Mouse (Mus musculus) liver, embryonic 14.5 days (tissue): ENCODE measurements around the gene Gm21812. TPM values are rescaled to one million over a fixed set of nuclear protein-coding genes. Genes with fewer than 3 reads are reported as not detected.
"Not testable (repeated sequence)": the region's sequence is repeated elsewhere in the genome, so short reads cannot be mapped to it uniquely, and the experiment has no call there.

ENCODE experiments used
- ATAC-seq: fragments of 200-750 bp; cut with Nextera tagmentation; 2 replicates; pipeline ENCODE4 v1.8.0; 2017; ENCODE audit warnings: moderate number of reproducible peaks, mild to moderate bottlenecking, moderate library complexity; ENCODE audit not compliant: insufficient read depth
- DNase-seq, 3 experiments: peaks; one replicate each; pipeline ENCODE4 v3.0.0-alpha.2; 2012 to 2013; ENCODE audit warnings: low read depth in 3 of 3, low spot score in 3 of 3
- H3K27ac ChIP-seq: fragments of 300-500 bp; sonication (generic); 2 replicates; pipeline ENCODE4 v1.5.1; 2014; ENCODE audit warnings: moderate library complexity, mild to moderate bottlenecking, control low read depth, inconsistent platforms
- H3K27me3 ChIP-seq: fragments of 300-500 bp; sonication (generic); 2 replicates; pipeline ENCODE4 v1.6.1; 2014; ENCODE audit warnings: mild to moderate bottlenecking, low read length, moderate library complexity; ENCODE audit not compliant: control insufficient read depth, insufficient read depth
- H3K36me3 ChIP-seq: fragments of 300-500 bp; sonication (generic); replicated peaks from 2 replicates; pipeline ENCODE4 v1.6.1; 2014; ENCODE audit warnings: low read depth; ENCODE audit not compliant: control insufficient read depth, insufficient read depth
- H3K4me1 ChIP-seq, 2 experiments: fragments of 200-500 bp in 1 of 2; fragments of 300-500 bp in 1 of 2; sonication (generic) in 1 of 2; replicated peaks; 2 replicates each; pipeline ENCODE4 v1.6.1; 2012 to 2014; ENCODE audit warnings: antibody characterized with exemption in 1 of 2, inconsistent platforms in 1 of 2, low read length in 1 of 2; ENCODE audit not compliant: control insufficient read depth in 2 of 2, insufficient read depth in 2 of 2
- H3K4me2 ChIP-seq: fragments of 300-500 bp; sonication (generic); 2 replicates; pipeline ENCODE4 v1.6.1; 2014; ENCODE audit warnings: low read depth, mild to moderate bottlenecking, control low read depth, moderate library complexity
- H3K4me3 ChIP-seq, 2 experiments: fragments of 200-500 bp in 1 of 2; fragments of 300-500 bp in 1 of 2; sonication (generic) in 1 of 2; 2 replicates each; pipeline ENCODE4 v1.5.1; 2012 to 2014; ENCODE audit warnings: low read depth in 2 of 2, low read length in 2 of 2, mild to moderate bottlenecking in 2 of 2, control low read depth in 1 of 2, inconsistent platforms in 1 of 2, moderate library complexity in 1 of 2; ENCODE audit not compliant: insufficient read depth in 1 of 2
- H3K9ac ChIP-seq: fragments of 300-500 bp; sonication (generic); replicated peaks from 2 replicates; pipeline ENCODE4 v1.6.1; 2014; ENCODE audit warnings: mild to moderate bottlenecking, control low read depth, moderate library complexity
- H3K9me3 ChIP-seq: fragments of 300-500 bp; sonication (generic); 2 replicates; pipeline ENCODE4 v1.6.1; 2016; ENCODE audit warnings: low read length, mixed read lengths; ENCODE audit not compliant: control insufficient read depth
- WGBS: fragments of 180-500 bp; shearing (Covaris S2); extraction: QIAGEN DNeasy Blood & Tissue Kit; methylation state at CpG from one replicate; pipeline ENCODE4 v1.1.7; 2014; ENCODE audit not compliant: insufficient replicate concordance; 5-methylcytosine and 5-hydroxymethylcytosine counted together
- polyA plus RNA-seq, 2 experiments: library from polyadenylated mRNA; depleted of rRNA in 1 of 2; stranded (reverse) in 1 of 2; unstranded in 1 of 2; fragments of >200 nt; fragmentation: Nextera tagmentation in 1 of 2; extraction: Ambion mirVana in 1 of 2; gene quantifications; 2 replicates each; pipeline versions ENCODE4 v1.2.1 to v1.2.3; 2012 to 2014

Gm21812 gene
- polyA plus RNA-seq (2012; rRNA removed), result not detected in 2 replicates
- not detected in 2 replicates for polyA plus RNA-seq (2014; fragmentation: Nextera tagmentation; extraction: Ambion mirVana)

GRCm38 (mm10) chrY:9347084-9347483 is at the start of gene Gm21812:
Gm21812 (minus strand) TSS chrY:9347184.
- H3K4me1 ChIP-seq, H3K27me3 ChIP-seq, DNase-seq, H3K27ac ChIP-seq, H3K36me3 ChIP-seq, H3K4me3 ChIP-seq, H3K9ac ChIP-seq, H3K4me2 ChIP-seq, ATAC-seq, H3K9me3 ChIP-seq: not testable (repeated sequence)
- WGBS, result no CpG with 5 or more reads among the region's 4 CpGs

Other genes starting within 250 kb of the Gm21812 start
- not detected in 2 replicates for gene Gm21292, start 213.3 kb downstream of the Gm21812 start, polyA plus RNA-seq (2012; rRNA removed)
- gene Gm21292, start 213.3 kb downstream of the Gm21812 start, polyA plus RNA-seq (2014; fragmentation: Nextera tagmentation; extraction: Ambion mirVana), result not detected in 2 replicates
- gene Gm21721, start 145.0 kb downstream of the Gm21812 start, polyA plus RNA-seq (2012; rRNA removed), result not detected in 2 replicates
- not detected in 2 replicates for gene Gm21721, start 145.0 kb downstream of the Gm21812 start, polyA plus RNA-seq (2014; fragmentation: Nextera tagmentation; extraction: Ambion mirVana)
- gene Gm21874, start 69.0 kb upstream of the Gm21812 start, polyA plus RNA-seq (2012; rRNA removed), result not detected in 2 replicates
- gene Gm21874, start 69.0 kb upstream of the Gm21812 start, polyA plus RNA-seq (2014; fragmentation: Nextera tagmentation; extraction: Ambion mirVana), result not detected in 2 replicates